Mouse (Mus musculus) brain, embryonic 14.5 days (tissue): ENCODE results near the gene Gm43552.

ENCODE experiments used
- CTCF ChIP-seq: fragments of 200-500 bp; IDR thresholded peaks from 2 replicates; pipeline ENCODE4 v1.5.1; 2012; ENCODE audit warnings: inconsistent platforms, mild to moderate bottlenecking, moderate library complexity, borderline replicate concordance; ENCODE audit not compliant: insufficient read depth, insufficient read length; ENCODE audit errors: extremely low read depth
- POLR2A ChIP-seq: fragments of 200-500 bp; IDR thresholded peaks from 2 replicates; pipeline ENCODE4 v1.6.1; 2012; ENCODE audit warnings: mild to moderate bottlenecking, inconsistent platforms, borderline replicate concordance; ENCODE audit not compliant: poor library complexity, insufficient read depth, insufficient read length, severe bottlenecking; ENCODE audit errors: extremely low read depth

- no peak for TF ChIP-seq CTCF
- TF ChIP-seq POLR2A, result no peak
These were observed 12.1 kb downstream of the Gm43552 start for GRCm38 (mm10) chr5:65480511-65480910.
